Mouse (Mus musculus): ENCODE results near the gene Fam214b. TPM values are rescaled to one million over a fixed set of nuclear protein-coding genes. Genes with fewer than 3 reads are reported as not detected.

Fam214b gene
- polyA plus RNA-seq, 1 experiment: 50.4 TPM

DNA sequence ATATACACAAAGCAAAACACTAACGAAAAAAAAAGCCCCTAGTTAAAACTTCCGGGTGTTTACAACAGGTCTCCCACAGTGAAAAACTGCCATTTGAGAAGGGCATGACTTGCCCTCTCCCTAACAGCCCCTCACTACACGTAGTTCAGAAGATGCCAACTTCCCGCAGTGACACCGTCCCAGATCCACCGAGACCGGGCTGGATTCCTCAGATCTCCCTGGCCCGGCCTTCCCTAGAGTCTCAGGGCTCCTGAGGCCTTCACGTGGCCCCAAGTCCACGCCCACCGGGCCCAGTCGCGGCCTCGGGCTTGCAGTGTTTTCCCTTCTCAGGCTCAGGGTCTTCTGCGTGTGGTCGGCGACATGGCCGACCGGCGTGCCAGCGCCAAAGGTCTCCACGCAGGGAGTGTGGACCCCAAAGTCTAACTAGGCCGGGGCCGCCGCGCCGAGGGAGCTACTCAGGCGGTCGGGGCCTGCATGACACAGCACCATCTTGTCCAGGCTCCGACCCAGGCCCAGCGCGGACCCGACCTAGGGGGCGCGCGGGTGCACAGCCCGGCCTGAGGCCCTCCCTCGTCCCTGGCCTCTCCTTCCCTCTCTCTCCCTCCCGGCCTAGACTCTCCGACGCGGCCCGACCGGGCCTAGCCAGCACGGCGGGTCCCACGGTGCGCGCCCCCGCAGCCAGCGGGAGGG is 46.4 kb downstream of the Fam214b start:
- TF ChIP-seq POLR2A (IDR thresholded peaks at IDR 0.05; ENCODE audit: borderline replicate concordance, low read depth, low read length): no peak
- no peak for TF ChIP-seq CTCF (IDR thresholded peaks at IDR 0.05; ENCODE audit: low read depth, low read length)
- Histone ChIP-seq H3K4me3 (ENCODE audit: insufficient read depth, low read length) (peak overlapping the region; percentile 88), H3K4me1 (ENCODE audit: control insufficient read depth, insufficient read depth, low read length) (peaks cover 7% of the 10 kb centered on the region), H3K27ac (ENCODE audit: insufficient read depth, low read depth, low read length) (peak overlapping the region; percentile 94)

DNA sequence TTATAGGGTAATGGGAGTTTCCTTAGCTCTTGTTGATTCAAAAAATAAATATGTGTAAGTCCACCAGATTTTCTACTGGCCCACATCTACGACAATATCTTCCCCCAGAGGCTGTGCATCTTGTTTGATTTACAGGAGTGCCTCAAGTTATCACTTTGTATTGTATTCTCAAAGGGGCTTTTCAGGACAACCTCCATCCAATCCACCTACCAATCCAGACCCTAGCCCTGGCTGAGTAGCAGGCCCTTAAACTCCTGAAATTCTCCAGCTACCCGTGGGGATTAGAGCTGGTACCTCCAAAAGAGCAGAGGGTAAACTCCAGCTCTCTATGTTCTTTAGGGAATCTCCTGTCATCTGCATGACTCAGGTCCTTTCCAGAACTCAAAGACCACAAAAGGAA is 48.0 kb downstream of the Fam214b start:
- H3K4me3 ChIP-seq (ENCODE audit: insufficient read depth, low read length): peak overlapping the region; percentile 31; the same call in 1 of the 2 replicates
- H3K27ac ChIP-seq (ENCODE audit: insufficient read depth, low read depth, low read length): no peak overlapping the region
- TF ChIP-seq CTCF (IDR thresholded peaks at IDR 0.05; ENCODE audit: low read depth, low read length): no peak
- TF ChIP-seq POLR2A (IDR thresholded peaks at IDR 0.05; ENCODE audit: borderline replicate concordance, low read depth, low read length): no peak
- H3K4me1 ChIP-seq (ENCODE audit: control insufficient read depth, insufficient read depth, low read length): peaks cover 7% of the 10 kb centered on the region

DNA sequence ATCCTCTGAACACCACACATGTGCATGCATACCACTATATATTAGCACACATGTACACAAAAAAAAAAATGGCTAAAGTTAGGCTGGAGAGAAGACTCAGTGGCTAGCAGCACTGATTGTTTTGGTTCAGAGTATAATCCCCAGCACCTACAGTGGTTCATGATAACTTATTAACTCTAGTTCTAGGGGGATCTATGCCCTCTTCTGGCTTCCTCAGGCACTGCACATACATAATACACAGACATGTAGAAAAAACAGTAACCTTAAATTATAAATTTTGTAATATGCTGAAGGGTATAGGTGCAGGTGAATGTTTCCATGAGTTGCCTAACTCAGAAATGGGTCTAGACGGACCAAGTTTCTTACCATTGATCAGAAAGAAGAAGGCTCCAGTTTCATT is 57.7 kb downstream of the Fam214b start:
- H3K27ac ChIP-seq (ENCODE audit: insufficient read depth, low read depth, low read length): no peak overlapping the region
- TF ChIP-seq CTCF (IDR thresholded peaks at IDR 0.05; ENCODE audit: low read depth, low read length): no peak
- no peak for TF ChIP-seq POLR2A (IDR thresholded peaks at IDR 0.05; ENCODE audit: borderline replicate concordance, low read depth, low read length)
- no peaks in the 10 kb centered on the region for H3K4me1 ChIP-seq (ENCODE audit: control insufficient read depth, insufficient read depth, low read length)
- H3K4me3 ChIP-seq (ENCODE audit: insufficient read depth, low read length): no peak overlapping the region

Other genes with a start within 250 kb of the Fam214b start
- gene Fam205a1, start 192.3 kb downstream of the Fam214b start, polyA plus RNA-seq (2012; ENCODE audit: insufficient read depth, insufficient read length, missing spikeins): not detected in 2 replicates
- not detected in 2 replicates for gene Gm12394, start 189.4 kb downstream of the Fam214b start, polyA plus RNA-seq (2012; ENCODE audit: insufficient read depth, insufficient read length, missing spikeins)
- not detected in 2 replicates for gene Fam205c, start 172.0 kb downstream of the Fam214b start, polyA plus RNA-seq (2012; ENCODE audit: insufficient read depth, insufficient read length, missing spikeins)
- gene Phf24, start 129.6 kb downstream of the Fam214b start, polyA plus RNA-seq (2012; ENCODE audit: insufficient read depth, insufficient read length, missing spikeins): 0.20 and 0.70 TPM in 2 replicates
- 11.7 and 13.5 TPM in 2 replicates for gene Dnajb5, start 96.4 kb downstream of the Fam214b start, polyA plus RNA-seq (2012; ENCODE audit: insufficient read depth, insufficient read length, missing spikeins)
- not detected in 2 replicates for gene 1700022I11Rik, start 76.6 kb downstream of the Fam214b start, polyA plus RNA-seq (2012; ENCODE audit: insufficient read depth, insufficient read length, missing spikeins)
- 157 and 165 TPM in 2 replicates for gene Vcp, start 45.7 kb downstream of the Fam214b start, polyA plus RNA-seq (2012; ENCODE audit: insufficient read depth, insufficient read length, missing spikeins)
- gene Fancg, start 35.7 kb downstream of the Fam214b start, polyA plus RNA-seq (2012; ENCODE audit: insufficient read depth, insufficient read length, missing spikeins): 13.3 and 23.9 TPM in 2 replicates
- 8.3 and 9.4 TPM in 2 replicates for gene Pigo, start 20.4 kb downstream of the Fam214b start, polyA plus RNA-seq (2012; ENCODE audit: insufficient read depth, insufficient read length, missing spikeins)
- gene Stoml2, start 14.5 kb downstream of the Fam214b start, polyA plus RNA-seq (2012; ENCODE audit: insufficient read depth, insufficient read length, missing spikeins): 50.5 and 54.6 TPM in 2 replicates
- gene Unc13b, start 12.7 kb upstream of the Fam214b start, polyA plus RNA-seq (2012; ENCODE audit: insufficient read depth, insufficient read length, missing spikeins): 0.38 and 0.45 TPM in 2 replicates
- not detected in 2 replicates for gene Atp8b5, start 220.9 kb upstream of the Fam214b start, polyA plus RNA-seq (2012; ENCODE audit: insufficient read depth, insufficient read length, missing spikeins)

Data from bone marrow macrophage, adult 2 months (primary cell).